Mouse (Mus musculus) lung, postnatal 0 days (tissue): ENCODE results near the gene Cryba2. TPM values are rescaled to one million over a fixed set of nuclear protein-coding genes. Genes with fewer than 3 reads are reported as not detected.

ENCODE experiments used
- ATAC-seq: fragments of 200-750 bp; cut with Nextera tagmentation; 2 replicates; pipeline ENCODE4 v1.8.0; 2017; ENCODE audit warnings: moderate library complexity
- DNase-seq: peaks from one replicate; pipeline ENCODE4 v3.0.0-alpha.2; 2016; ENCODE audit warnings: low spot score
- H3K27ac ChIP-seq: fragments of 300-500 bp; sonication (generic); 2 replicates; pipeline ENCODE4 v1.5.1; 2014; ENCODE audit warnings: antibody characterized with exemption, mild to moderate bottlenecking, low read length, mixed read lengths
- H3K27me3 ChIP-seq: fragments of 300-500 bp; sonication (generic); replicated peaks from 2 replicates; pipeline ENCODE4 v1.6.1; 2014; ENCODE audit warnings: low read length, mixed read lengths; ENCODE audit not compliant: insufficient read depth
- H3K36me3 ChIP-seq: fragments of 300-500 bp; sonication (generic); 2 replicates; pipeline ENCODE4 v1.6.1; 2014; ENCODE audit warnings: low read length, mixed read lengths; ENCODE audit not compliant: insufficient read depth
- H3K4me1 ChIP-seq: fragments of 300-500 bp; sonication (generic); 2 replicates; pipeline ENCODE4 v1.6.1; 2014; ENCODE audit warnings: antibody characterized with exemption, low read depth, low read length, mixed read lengths; ENCODE audit not compliant: insufficient read depth
- H3K4me2 ChIP-seq: fragments of 300-500 bp; sonication (generic); replicated peaks from 2 replicates; pipeline ENCODE4 v1.6.1; 2014; ENCODE audit warnings: low read depth, mild to moderate bottlenecking, low read length, moderate library complexity, mixed read lengths
- H3K4me3 ChIP-seq: fragments of 300-500 bp; sonication (generic); 2 replicates; pipeline ENCODE4 v1.5.1; 2014; ENCODE audit warnings: low read depth, low read length
- H3K9ac ChIP-seq: fragments of 300-500 bp; sonication (generic); replicated peaks from 2 replicates; pipeline ENCODE4 v1.6.1; 2014; ENCODE audit warnings: low read depth, mild to moderate bottlenecking
- H3K9me3 ChIP-seq: fragments of 300-500 bp; sonication (generic); 2 replicates; pipeline ENCODE4 v1.6.1; 2016; ENCODE audit warnings: low read length, mixed read lengths
- CTCF ChIP-seq: IDR thresholded peaks from 2 replicates; pipeline ENCODE4 v1.5.1; 2016; ENCODE audit warnings: antibody characterized with exemption, mild to moderate bottlenecking
- EP300 ChIP-seq: IDR thresholded peaks from 2 replicates; pipeline ENCODE4 v1.6.1; 2016; ENCODE audit warnings: antibody characterized with exemption, mild to moderate bottlenecking, control low read depth
- WGBS: fragments of 180-500 bp; shearing (Covaris S2); extraction: QIAGEN DNeasy Blood & Tissue Kit; methylation state at CpG from one replicate; pipeline ENCODE4 v1.1.7; 2014; 5-methylcytosine and 5-hydroxymethylcytosine counted together
- polyA plus RNA-seq: library from polyadenylated mRNA; unstranded; fragments of >200 nt; fragmentation: Nextera tagmentation; extraction: Ambion mirVana; gene quantifications from 2 replicates; pipeline ENCODE4 v1.2.1, GENCODE M21; 2015

Cryba2 gene
- polyA plus RNA-seq, 1 experiment from 2014 or later = not detected

GRCm38 (mm10) chr1:74880785-74881360 is 12.1 kb downstream of the Cryba2 start:
- no peaks in the 10 kb centered on the region for H3K4me1 ChIP-seq
- H3K4me3 ChIP-seq = no peak overlapping the region
- WGBS = 5% methylated on average over 18 of the region's 18 CpGs
- no peak overlapping the region for H3K27ac ChIP-seq
- no peak overlapping the region for H3K9ac ChIP-seq
- no peak overlapping the region for H3K4me2 ChIP-seq
- no peaks in the 10 kb centered on the region for H3K9me3 ChIP-seq
- peaks cover 56% of the 10 kb centered on the region for H3K27me3 ChIP-seq
- DNase-seq (peak; percentile 58), ATAC-seq (no peak)
- no peak for TF ChIP-seq EP300
- peak; percentile 86 for TF ChIP-seq CTCF
- H3K36me3 ChIP-seq = no peaks in the 10 kb centered on the region

- no peak overlapping the region for H3K27ac ChIP-seq
- no peak for ATAC-seq
- H3K4me2 ChIP-seq = no peak overlapping the region
- H3K27me3 ChIP-seq = peaks cover 19% of the 10 kb centered on the region
- 44% methylated on average over 3 of the region's 3 CpGs for WGBS
- TF ChIP-seq EP300 = no peak
- no peak for TF ChIP-seq CTCF
- H3K9me3 ChIP-seq = no peaks in the 10 kb centered on the region
- H3K36me3 ChIP-seq = no peaks in the 10 kb centered on the region
- no peak for DNase-seq
- no peaks in the 10 kb centered on the region for H3K4me1 ChIP-seq
- H3K9ac ChIP-seq = no peak overlapping the region
- H3K4me3 ChIP-seq = no peak overlapping the region
These were observed 15.7 kb downstream of the Cryba2 start for GRCm38 (mm10) chr1:74877199-74877598.

DNA sequence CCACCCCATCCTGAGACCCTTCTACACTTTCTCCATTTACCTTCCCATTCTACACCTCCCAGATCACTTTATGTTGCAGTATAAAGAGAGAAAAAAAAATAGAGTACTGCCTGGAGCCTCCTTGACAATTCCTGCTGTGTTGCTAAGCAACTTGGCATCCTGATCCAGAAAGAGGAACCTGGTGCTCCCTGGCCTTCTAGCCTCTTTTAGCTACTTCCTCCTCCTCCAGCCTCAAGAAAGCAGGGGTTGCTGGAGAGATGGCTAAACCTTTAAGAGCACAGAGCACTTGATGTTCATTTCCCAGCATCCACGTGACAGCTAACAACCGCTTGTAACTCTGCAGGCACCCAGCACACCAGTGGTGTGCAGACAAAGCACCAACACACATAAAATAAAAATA is 20.7 kb downstream of the Cryba2 start:
- no peak overlapping the region for H3K27ac ChIP-seq
- no peaks in the 10 kb centered on the region for H3K4me1 ChIP-seq
- H3K4me3 ChIP-seq = no peak overlapping the region
- H3K9me3 ChIP-seq = no peaks in the 10 kb centered on the region
- TF ChIP-seq CTCF (no peak), EP300 (no peak)
- no peak for DNase-seq
- H3K4me2 ChIP-seq = no peak overlapping the region
- no peaks in the 10 kb centered on the region for H3K36me3 ChIP-seq
- H3K27me3 ChIP-seq = no peaks in the 10 kb centered on the region
- no peak for ATAC-seq
- no peak overlapping the region for H3K9ac ChIP-seq
- WGBS = 60% methylated on average over 2 of the region's 2 CpGs

- H3K36me3 ChIP-seq = no peaks in the 10 kb centered on the region
- ATAC-seq (no peak), DNase-seq (no peak)
- H3K9me3 ChIP-seq = no peaks in the 10 kb centered on the region
- no peaks in the 10 kb centered on the region for H3K4me1 ChIP-seq
- no peak overlapping the region for H3K4me3 ChIP-seq
- H3K4me2 ChIP-seq = no peak overlapping the region
- H3K27me3 ChIP-seq = peaks cover 28% of the 10 kb centered on the region
- no peak overlapping the region for H3K27ac ChIP-seq
- no peak overlapping the region for H3K9ac ChIP-seq
- no peak; the same call in 1 of the 2 replicates for TF ChIP-seq CTCF
- no peak for TF ChIP-seq EP300
These were observed 31.2 kb downstream of the Cryba2 start for GRCm38 (mm10) chr1:74861783-74862182.

DNA sequence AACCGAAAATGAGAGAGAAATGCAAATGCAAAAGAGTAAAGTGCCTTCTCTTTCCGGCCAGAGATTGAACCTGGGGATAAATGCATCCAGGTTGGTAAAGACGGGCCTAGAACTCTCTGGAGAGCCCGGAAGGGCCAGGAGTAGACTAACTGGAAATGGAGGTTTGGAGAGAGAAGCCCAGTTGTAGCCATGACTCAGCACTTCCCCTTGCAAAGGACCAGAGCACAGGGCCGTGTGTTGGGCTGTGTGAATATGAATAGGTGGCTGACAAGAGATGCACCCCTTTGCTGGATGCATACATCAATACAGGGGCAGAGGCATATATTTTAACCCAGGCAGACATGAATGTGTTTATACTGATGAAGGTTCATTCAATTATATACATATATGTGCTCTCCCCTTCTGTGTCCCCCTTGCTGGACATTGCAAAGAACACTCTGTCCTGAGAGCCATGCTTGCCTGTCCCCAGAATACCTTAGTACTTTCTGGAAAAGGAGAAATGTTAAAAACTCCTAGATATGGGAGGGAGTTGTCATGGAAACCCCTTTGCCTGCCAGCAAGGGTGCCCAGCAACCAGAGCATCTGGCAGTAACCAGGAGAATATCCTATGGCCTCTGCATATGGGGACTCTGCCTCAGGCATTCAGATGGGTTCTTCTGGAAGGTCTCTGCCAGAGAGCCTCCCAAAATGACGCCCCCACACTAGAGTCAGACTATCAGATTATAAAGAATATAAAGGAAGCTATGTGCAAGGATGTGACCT is 33.5 kb downstream of the Cryba2 start:
- ATAC-seq (no peak), DNase-seq (no peak)
- no peak overlapping the region for H3K27ac ChIP-seq
- no peaks in the 10 kb centered on the region for H3K9me3 ChIP-seq
- H3K36me3 ChIP-seq = no peaks in the 10 kb centered on the region
- no peak overlapping the region for H3K4me3 ChIP-seq
- no peak for TF ChIP-seq CTCF
- TF ChIP-seq EP300 = no peak
- no peak overlapping the region for H3K4me2 ChIP-seq
- H3K27me3 ChIP-seq = peaks cover 52% of the 10 kb centered on the region
- peaks cover 11% of the 10 kb centered on the region for H3K4me1 ChIP-seq
- H3K9ac ChIP-seq = no peak overlapping the region
- 36% methylated on average over 6 of the region's 6 CpGs for WGBS

GRCm38 (mm10) chr1:74858805-74859204 is 34.1 kb downstream of the Cryba2 start:
- H3K4me3 ChIP-seq = no peak overlapping the region
- no peak overlapping the region for H3K9ac ChIP-seq
- H3K4me1 ChIP-seq = peaks cover 11% of the 10 kb centered on the region
- no peak overlapping the region for H3K27ac ChIP-seq
- TF ChIP-seq EP300 (no peak), CTCF (no peak)
- DNase-seq = no peak
- WGBS = 9% methylated on average over 16 of the region's 16 CpGs
- no peak overlapping the region for H3K4me2 ChIP-seq
- ATAC-seq = no peak
- H3K36me3 ChIP-seq = no peaks in the 10 kb centered on the region
- peaks cover 58% of the 10 kb centered on the region for H3K27me3 ChIP-seq
- H3K9me3 ChIP-seq = no peaks in the 10 kb centered on the region
